Mouse (Mus musculus) liver (tissue): Measurements from ENCODE around the gene Fgf2.

Experiments
- DNase-seq: peaks from one replicate; pipeline ENCODE4 v3.0.0-alpha.2; 2020; ENCODE audit warnings: mixed read lengths

Fgf2 gene

DNA sequence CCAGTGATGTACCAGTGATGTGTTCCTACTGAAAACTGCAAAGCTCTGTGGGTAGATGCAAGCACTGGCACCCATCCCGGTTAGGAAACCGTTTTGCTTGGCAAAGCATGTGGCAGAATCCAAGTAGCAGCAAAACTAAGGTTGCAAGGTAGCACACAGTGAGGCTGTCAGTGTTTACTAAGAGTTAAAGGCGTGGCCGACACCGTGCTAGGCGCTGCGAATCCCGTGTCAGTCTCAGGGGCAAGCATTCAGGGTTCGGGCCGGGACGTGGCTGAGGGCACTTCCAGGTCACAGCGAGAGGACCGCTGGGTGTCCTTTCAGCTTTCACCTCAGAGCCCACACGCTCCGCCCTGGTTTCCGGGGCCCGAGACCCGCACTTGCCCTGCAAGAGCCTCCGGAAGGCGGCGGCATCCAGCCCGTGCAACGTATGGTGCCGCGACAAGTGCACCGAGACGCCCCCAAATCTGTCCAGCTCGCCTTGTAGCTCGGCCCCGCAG lies 70.9 kb downstream of the Fgf2 start:
- peak; percentile 75 for DNase-seq

DNA sequence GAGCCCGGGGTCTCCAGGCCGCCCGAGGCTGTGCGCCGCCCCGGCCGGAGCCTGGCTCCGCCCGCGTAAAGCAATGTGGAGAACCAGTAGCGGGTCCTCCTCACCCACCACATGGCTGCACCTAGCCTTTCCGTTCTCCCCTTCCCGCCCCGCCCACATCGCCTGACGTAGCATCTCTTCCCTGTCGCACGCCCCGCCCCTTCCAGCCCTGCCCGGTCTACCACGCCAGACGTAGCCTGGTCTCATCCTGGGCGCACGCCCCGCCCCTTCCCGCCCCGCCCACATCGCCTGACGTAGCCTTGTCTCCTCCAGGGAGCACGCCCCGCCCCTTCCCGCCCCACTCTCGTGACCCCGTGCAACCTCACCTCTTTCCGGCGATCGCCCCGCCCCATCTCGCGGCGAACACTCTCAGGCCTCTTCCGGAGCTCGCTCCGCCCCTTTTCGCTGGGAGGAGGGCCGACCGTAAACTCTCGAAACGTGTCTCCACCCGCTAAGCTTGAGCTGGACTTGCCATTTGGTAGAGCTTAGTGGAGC lies 71.4 kb downstream of the Fgf2 start, which contains the start of gene Spata5:
Spata5 (plus strand) TSS at position 439 of the 534 bp plus-strand sequence.
- DNase-seq = peak; percentile 100

DNA sequence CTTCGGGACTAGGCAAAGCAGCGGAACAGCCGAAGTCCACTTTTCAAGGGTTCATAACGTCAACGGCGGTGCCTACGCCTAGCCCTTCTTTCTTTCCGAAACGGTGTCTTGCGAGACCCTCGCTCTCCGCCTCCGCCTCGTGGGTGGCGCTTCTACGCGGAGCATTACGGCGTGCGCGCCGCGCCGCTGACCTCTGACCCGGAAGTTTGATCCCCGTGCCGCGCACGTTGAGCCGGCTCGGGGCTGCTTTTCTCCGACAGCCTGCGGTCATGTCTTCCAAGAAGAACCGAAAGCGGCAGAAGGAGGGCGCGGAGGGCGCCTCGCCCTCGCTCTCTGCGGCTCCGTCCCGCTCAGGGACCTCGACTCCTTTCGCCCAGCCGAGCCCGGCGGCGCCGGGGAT lies 71.9 kb downstream of the Fgf2 start, which contains the start of gene Nudt6:
Nudt6 (minus strand) TSS at position 140 of the 400 bp plus-strand sequence.
- DNase-seq = peak; percentile 90

DNA sequence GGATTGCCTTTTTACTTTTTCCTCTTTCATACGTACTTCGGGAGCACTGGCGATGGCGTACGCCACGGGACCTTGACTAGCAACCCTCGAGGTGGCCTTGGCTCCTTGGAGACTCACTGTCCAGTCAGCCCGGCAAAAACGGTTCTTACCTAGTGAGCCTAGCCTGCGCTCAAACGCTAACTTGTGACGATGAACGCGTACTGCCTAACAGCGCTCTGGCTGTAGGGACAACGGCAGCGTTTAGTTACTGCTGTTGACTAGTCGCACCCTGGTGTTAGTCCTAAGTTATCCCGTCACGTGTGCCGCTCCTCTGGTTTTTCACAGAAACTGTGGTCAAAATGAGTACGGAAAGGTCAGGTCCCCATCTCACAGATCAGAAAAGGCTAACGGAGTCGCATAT lies 72.5 kb downstream of the Fgf2 start:
- peak; percentile 39 for DNase-seq

DNA sequence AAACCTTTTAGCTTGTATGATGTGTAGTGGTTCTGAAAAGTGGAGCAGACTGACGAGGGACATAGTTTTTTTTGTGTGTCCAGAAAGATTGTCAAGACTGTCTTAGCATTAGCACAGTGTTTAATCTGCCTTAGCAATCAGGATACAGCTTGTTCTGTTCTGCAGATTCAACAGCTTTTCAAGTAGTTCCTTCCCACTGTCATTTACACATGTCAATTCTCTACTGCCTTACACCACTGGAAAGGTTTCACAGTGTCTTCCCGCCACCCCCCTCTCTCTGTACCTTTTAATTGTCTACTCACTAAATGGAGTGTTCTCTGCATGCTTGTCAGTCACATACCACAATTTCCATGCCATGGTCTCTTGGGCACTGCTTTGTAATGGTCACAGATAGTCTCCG lies 73.0 kb downstream of the Fgf2 start:
- DNase-seq = no peak

DNA sequence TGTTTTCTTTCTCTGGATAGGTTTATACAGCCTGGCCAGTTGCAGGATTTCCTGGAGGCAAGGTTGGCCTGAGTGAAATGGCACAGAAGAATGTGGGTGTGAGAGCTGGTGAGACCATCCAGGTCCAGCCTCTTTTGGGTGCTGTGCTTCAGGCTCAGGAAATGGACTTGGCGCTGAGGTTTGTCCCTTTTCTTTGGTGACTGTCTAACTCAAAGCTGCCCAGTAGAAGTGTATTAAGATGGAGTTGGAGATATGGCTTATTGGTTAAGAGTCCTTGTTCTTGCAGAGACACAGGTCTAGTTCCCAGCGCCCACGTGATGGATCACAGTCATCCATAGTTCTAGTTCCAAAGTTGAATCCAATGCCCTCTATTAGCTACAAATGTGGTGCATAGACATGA lies 77.9 kb downstream of the Fgf2 start:
- no peak for DNase-seq

DNA sequence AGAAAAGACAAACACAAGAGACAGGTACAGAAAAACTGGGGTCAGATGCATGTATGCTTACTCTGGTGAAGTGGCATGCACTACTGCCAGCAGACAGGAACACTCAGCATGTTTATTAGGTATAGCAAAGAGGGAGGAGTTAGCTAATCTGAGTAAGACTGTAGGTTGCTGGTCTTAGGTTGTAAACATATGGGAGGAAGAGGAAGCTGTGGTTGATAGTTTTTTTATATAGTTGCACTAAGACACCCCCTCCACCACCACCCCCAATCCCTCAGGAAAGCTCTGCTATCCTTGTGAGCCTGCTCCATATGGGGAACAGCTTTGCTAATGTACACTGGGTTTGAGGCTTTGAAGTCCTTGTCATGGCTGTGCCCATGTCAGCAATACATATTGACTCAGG lies 82.2 kb downstream of the Fgf2 start:
- no peak for DNase-seq

DNA sequence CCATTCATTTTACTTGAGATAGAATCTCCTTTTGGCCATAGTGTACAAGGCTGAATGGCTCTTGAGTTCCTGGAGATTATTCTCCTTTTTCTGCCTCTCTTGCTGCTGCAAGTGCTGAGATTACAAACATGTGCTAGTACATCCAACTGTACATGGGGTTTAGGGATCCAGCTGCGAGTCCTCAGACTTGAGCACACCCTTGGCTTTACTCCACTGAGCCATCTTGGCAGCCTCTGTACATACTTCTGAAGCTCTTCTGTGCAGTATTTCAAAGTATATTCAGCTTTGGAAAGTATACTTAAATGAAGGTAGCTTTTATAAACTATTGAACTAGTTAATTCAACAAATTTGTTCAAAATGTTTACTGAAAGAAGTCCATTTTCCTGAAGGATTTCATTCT lies 91.6 kb downstream of the Fgf2 start:
- no peak for DNase-seq

DNA sequence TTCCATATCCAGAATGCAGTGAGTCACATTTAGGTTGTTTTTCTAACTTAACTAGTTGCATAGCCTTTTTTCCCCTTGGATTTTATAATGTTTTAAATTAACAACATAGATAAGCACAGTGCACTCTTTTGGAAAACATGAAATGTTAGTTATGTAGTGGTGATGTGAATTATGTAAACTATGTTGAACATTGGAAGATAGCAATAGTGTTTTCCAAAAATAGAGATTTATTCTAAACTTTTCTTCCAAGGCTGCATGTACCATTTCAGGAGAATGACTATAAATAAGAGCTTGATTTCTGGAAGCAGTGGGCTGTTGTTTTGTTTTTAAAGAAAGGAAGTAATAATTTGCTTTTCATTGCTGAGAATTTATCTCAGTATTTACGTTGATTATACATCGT lies 95.3 kb downstream of the Fgf2 start:
- no peak for DNase-seq

DNA sequence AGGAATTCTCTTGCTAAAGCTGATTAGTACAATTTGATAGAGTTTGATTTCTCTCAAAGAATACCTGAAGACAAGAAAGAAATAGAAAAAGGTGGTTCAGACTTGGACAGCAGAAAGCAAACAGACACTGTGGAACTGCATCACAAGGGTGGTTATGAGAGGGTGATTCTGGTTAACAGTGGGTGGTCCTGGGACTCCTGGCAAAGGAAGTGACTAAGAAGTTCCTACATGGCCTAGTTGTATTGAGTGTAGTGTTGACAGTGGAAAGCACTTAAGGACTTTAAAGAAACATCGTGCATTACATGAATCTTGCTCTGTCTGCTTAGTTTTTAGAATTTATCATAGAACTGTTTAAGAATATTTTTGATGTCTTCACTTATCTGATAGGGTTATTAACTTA lies 107.8 kb downstream of the Fgf2 start:
- DNase-seq = no peak
